Mouse (Mus musculus): ENCODE measurements around the gene Camk1d. TPM values are rescaled to one million over a fixed set of nuclear protein-coding genes. Genes with fewer than 3 reads are reported as not detected.

Camk1d gene
- polyA plus RNA-seq, 1 experiment from 2014 or later = 0.62 TPM

- Histone ChIP-seq H3K9me3 (no peaks in the 10 kb centered on the region), H3K27me3 (ENCODE audit: poor library complexity, severe bottlenecking) (no peaks in the 10 kb centered on the region), H3K4me1 (no peaks in the 10 kb centered on the region), H3K4me3 (no peak overlapping the region), H3K36me3 (replicated peaks) (no peaks in the 10 kb centered on the region), H3K27ac (no peak overlapping the region)
- no peak for DNase-seq (ENCODE audit: extremely low spot score, low spot score)
- 90% methylated on average over 6 of the region's 6 CpGs for WGBS
These were observed 296.9 kb downstream of the Camk1d start for GRCm38 (mm10) chr2:5417158-5418032.

GRCm38 (mm10) chr2:5411774-5412173 lies 302.5 kb downstream of the Camk1d start:
- 0 out of 2 replicates have a peak, but pooled peaks cover 3% of the 10 kb centered on the region for H3K4me1 ChIP-seq
- no peak overlapping the region for H3K4me3 ChIP-seq
- H3K27me3 ChIP-seq (ENCODE audit: poor library complexity, severe bottlenecking) = no peaks in the 10 kb centered on the region
- H3K9me3 ChIP-seq = no peaks in the 10 kb centered on the region
- 57% methylated on average over 2 of the region's 2 CpGs for WGBS
- DNase-seq (ENCODE audit: extremely low spot score, low spot score) = no peak
- H3K36me3 ChIP-seq (replicated peaks) = no peaks in the 10 kb centered on the region
- H3K27ac ChIP-seq = no peak overlapping the region

- H3K27ac ChIP-seq = no peak overlapping the region
- H3K4me1 ChIP-seq = 0 out of 2 replicates have a peak, but pooled peaks cover 4% of the 10 kb centered on the region
- H3K36me3 ChIP-seq (replicated peaks) = no peaks in the 10 kb centered on the region
- DNase-seq (ENCODE audit: extremely low spot score, low spot score) = peak; percentile 28
- H3K9me3 ChIP-seq = no peaks in the 10 kb centered on the region
- H3K27me3 ChIP-seq (ENCODE audit: poor library complexity, severe bottlenecking) = no peaks in the 10 kb centered on the region
- H3K4me3 ChIP-seq = no peak overlapping the region
- 63% methylated on average over 3 of the region's 3 CpGs for WGBS
These were observed 310.5 kb downstream of the Camk1d start for GRCm38 (mm10) chr2:5403850-5404249.

DNA sequence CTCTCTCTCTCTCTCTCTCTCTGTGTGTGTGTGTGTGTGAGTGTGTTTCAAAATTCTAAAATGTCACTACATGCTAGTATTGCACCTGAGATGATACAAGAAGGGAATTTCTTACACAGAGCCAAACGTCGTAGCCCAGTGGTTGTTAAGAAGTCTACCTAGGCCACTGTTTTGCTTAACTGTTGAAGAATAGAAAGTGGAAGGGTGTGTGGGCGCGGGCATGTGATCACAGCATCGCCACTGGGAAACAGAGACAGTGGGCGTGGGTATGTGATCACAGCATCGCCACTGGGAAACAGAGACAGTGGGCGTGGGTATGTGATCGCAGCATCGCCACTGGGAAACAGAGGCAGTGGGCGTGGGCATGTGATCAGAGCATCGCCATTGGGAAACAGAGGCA lies 312.3 kb downstream of the Camk1d start:
- Histone ChIP-seq H3K9me3 (no peaks in the 10 kb centered on the region), H3K27ac (no peak overlapping the region), H3K27me3 (ENCODE audit: poor library complexity, severe bottlenecking) (no peaks in the 10 kb centered on the region), H3K4me3 (no peak overlapping the region), H3K36me3 (replicated peaks) (no peaks in the 10 kb centered on the region), H3K4me1 (peaks cover 22% of the 10 kb centered on the region)
- 89% methylated on average over 12 of the region's 12 CpGs for WGBS
- DNase-seq (ENCODE audit: extremely low spot score, low spot score) = no peak

DNA sequence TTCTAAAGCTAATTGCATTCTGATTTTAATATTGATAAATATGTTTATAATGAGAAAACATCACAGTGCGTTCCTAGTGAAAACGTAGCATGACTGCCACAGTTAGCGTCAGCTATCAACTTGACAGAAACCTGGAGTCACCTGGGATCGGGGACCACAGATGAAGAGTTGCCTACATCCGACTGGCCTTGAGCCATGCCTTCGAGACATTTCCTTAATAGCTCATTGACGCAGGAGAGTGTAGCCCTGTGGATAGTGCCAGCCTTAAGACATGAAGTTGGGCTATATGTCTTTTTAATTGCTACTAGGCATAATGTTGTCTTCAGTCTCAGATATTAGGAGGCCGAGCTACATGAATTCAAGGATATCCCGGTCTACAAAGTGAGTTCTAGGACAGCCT lies 315.8 kb downstream of the Camk1d start:
- Histone ChIP-seq H3K9me3 (no peaks in the 10 kb centered on the region), H3K27ac (0 out of 2 replicates have a peak overlapping the region, but pooled peaks have one; percentile 5)
- WGBS = 90% methylated on average over 9 of the region's 9 CpGs

GRCm38 (mm10) chr2:5398043-5398442 lies 316.3 kb downstream of the Camk1d start:
- Histone ChIP-seq H3K36me3 (replicated peaks) (no peaks in the 10 kb centered on the region), H3K4me1 (peaks cover 20% of the 10 kb centered on the region), H3K9me3 (no peaks in the 10 kb centered on the region), H3K27ac (peak overlapping the region; percentile 42; the same call in 1 of the 2 replicates), H3K27me3 (ENCODE audit: poor library complexity, severe bottlenecking) (no peaks in the 10 kb centered on the region), H3K4me3 (no peak overlapping the region)
- 61% methylated on average over 6 of the region's 6 CpGs for WGBS
- no peak for DNase-seq (ENCODE audit: extremely low spot score, low spot score)

More for the DNA sequence above, 315.8 kb downstream of the Camk1d start:
- H3K4me1 ChIP-seq = peaks cover 20% of the 10 kb centered on the region
- no peaks in the 10 kb centered on the region for H3K36me3 ChIP-seq (replicated peaks)
- no peak overlapping the region for H3K4me3 ChIP-seq
- DNase-seq (ENCODE audit: extremely low spot score, low spot score) = no peak
- H3K27me3 ChIP-seq (ENCODE audit: poor library complexity, severe bottlenecking) = no peaks in the 10 kb centered on the region

- H3K27ac ChIP-seq = peak overlapping the region; percentile 42; the same call in 1 of the 2 replicates
These were observed 316.8 kb downstream of the Camk1d start for GRCm38 (mm10) chr2:5397468-5397867.

DNA sequence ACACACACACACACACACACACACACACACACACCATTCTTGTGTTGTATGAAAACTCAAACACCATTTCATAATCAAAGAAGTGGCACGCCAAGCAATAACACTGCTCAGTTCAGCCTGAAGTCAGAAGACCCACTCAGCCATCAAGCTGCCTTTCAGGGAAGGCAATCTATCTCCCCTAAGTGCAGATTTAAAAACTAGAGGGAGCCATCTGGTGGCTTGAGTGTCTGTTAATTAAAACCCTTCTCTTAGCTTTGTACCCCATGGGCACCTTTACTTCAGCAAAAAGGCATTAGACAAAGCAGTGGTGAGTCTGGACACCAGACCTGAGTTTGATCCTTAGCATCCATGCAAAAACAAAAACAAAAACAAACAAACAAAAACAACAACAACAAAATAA lies 317.9 kb downstream of the Camk1d start:
- Histone ChIP-seq H3K36me3 (replicated peaks) (no peaks in the 10 kb centered on the region), H3K27me3 (ENCODE audit: poor library complexity, severe bottlenecking) (no peaks in the 10 kb centered on the region), H3K9me3 (no peaks in the 10 kb centered on the region), H3K27ac (no peak overlapping the region), H3K4me3 (no peak overlapping the region), H3K4me1 (peaks cover 20% of the 10 kb centered on the region)
- 69% methylated on average over 1 of the region's 1 CpGs for WGBS
- DNase-seq (ENCODE audit: extremely low spot score, low spot score) = no peak

More at GRCm38 (mm10) chr2:5397468-5397867, 316.8 kb downstream of the Camk1d start:
- no peaks in the 10 kb centered on the region for H3K27me3 ChIP-seq (ENCODE audit: poor library complexity, severe bottlenecking)
- DNase-seq (ENCODE audit: extremely low spot score, low spot score) = no peak
- WGBS = 77% methylated on average over 3 of the region's 3 CpGs
- no peaks in the 10 kb centered on the region for H3K36me3 ChIP-seq (replicated peaks)
- H3K9me3 ChIP-seq = no peaks in the 10 kb centered on the region
- no peak overlapping the region for H3K4me3 ChIP-seq
- H3K4me1 ChIP-seq = peaks cover 20% of the 10 kb centered on the region

- no peak for DNase-seq (ENCODE audit: extremely low spot score, low spot score)
- H3K27me3 ChIP-seq (ENCODE audit: poor library complexity, severe bottlenecking) = no peaks in the 10 kb centered on the region
- no peak overlapping the region for H3K4me3 ChIP-seq
- WGBS = 85% methylated on average over 2 of the region's 2 CpGs
- no peak overlapping the region for H3K27ac ChIP-seq
- no peaks in the 10 kb centered on the region for H3K36me3 ChIP-seq (replicated peaks)
- H3K9me3 ChIP-seq = no peaks in the 10 kb centered on the region
- H3K4me1 ChIP-seq = peaks cover 20% of the 10 kb centered on the region
These were observed 318.4 kb downstream of the Camk1d start for GRCm38 (mm10) chr2:5395873-5396272.

DNA sequence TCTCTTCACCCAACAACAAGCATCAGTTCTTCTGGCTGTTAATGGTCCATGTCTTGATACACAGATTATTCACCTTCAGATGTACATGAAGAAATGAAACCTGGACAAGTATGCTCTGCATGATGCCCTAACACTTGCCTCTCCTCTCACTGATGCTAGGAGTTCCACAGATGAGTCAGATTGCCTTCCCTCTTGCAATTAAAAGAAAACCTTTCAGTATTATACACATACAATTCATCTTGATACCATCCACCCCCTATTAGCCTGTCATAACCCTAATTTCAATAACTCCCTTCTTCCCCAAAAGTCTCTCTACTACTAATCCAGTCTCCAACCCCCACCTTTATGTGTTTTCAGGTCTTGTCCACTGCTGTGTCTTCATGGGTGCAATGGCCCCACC lies 321.4 kb downstream of the Camk1d start:
- no peak for DNase-seq (ENCODE audit: extremely low spot score, low spot score)

DNA sequence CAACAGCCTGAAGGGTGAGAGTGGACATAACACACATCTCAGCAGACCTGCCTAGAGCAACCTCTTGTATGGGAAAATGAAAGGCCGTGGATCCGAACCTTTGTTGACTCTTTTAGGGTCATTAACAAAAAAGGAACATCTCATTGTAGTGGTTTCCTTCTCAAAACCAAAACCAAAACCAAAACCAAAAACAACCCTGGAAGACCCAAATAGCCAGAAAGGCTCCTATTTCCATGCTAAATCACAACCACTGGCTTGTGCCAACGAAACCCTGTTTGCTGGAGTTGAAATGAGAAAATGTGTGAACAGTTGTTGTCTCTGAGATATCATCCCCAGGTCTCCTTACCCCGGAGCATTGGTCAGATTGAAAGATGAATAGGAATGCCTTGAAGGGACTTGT lies 321.8 kb downstream of the Camk1d start:
- H3K36me3 ChIP-seq (replicated peaks) = no peaks in the 10 kb centered on the region
- 87% methylated on average over 4 of the region's 4 CpGs for WGBS
- H3K27me3 ChIP-seq (ENCODE audit: poor library complexity, severe bottlenecking) = no peaks in the 10 kb centered on the region
- H3K27ac ChIP-seq = no peak overlapping the region
- no peak overlapping the region for H3K4me3 ChIP-seq
- H3K4me1 ChIP-seq = peaks cover 6% of the 10 kb centered on the region
- no peak for DNase-seq (ENCODE audit: extremely low spot score, low spot score)
- H3K9me3 ChIP-seq = no peaks in the 10 kb centered on the region

More for the DNA sequence above, 321.4 kb downstream of the Camk1d start:
- Histone ChIP-seq H3K36me3 (replicated peaks) (no peaks in the 10 kb centered on the region), H3K9me3 (no peaks in the 10 kb centered on the region), H3K27ac (no peak overlapping the region), H3K27me3 (ENCODE audit: poor library complexity, severe bottlenecking) (no peaks in the 10 kb centered on the region), H3K4me1 (peaks cover 11% of the 10 kb centered on the region), H3K4me3 (no peak overlapping the region)

- DNase-seq (ENCODE audit: extremely low spot score, low spot score) = no peak
- H3K9me3 ChIP-seq = no peaks in the 10 kb centered on the region
- 88% methylated on average over 7 of the region's 7 CpGs for WGBS
- no peaks in the 10 kb centered on the region for H3K36me3 ChIP-seq (replicated peaks)
- H3K4me1 ChIP-seq = no peaks in the 10 kb centered on the region
- no peak overlapping the region for H3K27ac ChIP-seq
- H3K4me3 ChIP-seq = no peak overlapping the region
- H3K27me3 ChIP-seq (ENCODE audit: poor library complexity, severe bottlenecking) = no peaks in the 10 kb centered on the region
These were observed 325.9 kb downstream of the Camk1d start for GRCm38 (mm10) chr2:5388381-5388780.

Data from forebrain, embryonic 10.5 days (tissue).